Mouse (Mus musculus) MEL (cell line): Measurements from ENCODE around the gene Gucy2e. TPM values are rescaled to one million over a fixed set of nuclear protein-coding genes. Genes with fewer than 3 reads are reported as not detected.
A peak's percentile ranks its signal among the peaks of the same experiment; 100 is the strongest.

Experiments
- DNase-seq: peaks from one replicate; pipeline ENCODE4 v3.0.0; 2011; ENCODE audit warnings: low read depth, low spot score
- H3K27ac ChIP-seq: 2 replicates; pipeline ENCODE4 v1.5.1; 2012; ENCODE audit warnings: low read depth, mild to moderate bottlenecking, control low read depth, low read length, moderate library complexity; ENCODE audit not compliant: control insufficient read depth
- H3K27me3 ChIP-seq, 2 experiments: fragments of 150-350 bp in 1 of 2; sonication (generic) in 1 of 2; 2 replicates each; pipeline ENCODE4 v1.6.1; 2012; ENCODE audit warnings: low read length in 2 of 2, mild to moderate bottlenecking in 2 of 2, improper control_type of control experiment in 1 of 2, moderate library complexity in 1 of 2; ENCODE audit not compliant: insufficient read depth in 2 of 2, control insufficient read depth in 1 of 2
- H3K36me3 ChIP-seq, 2 experiments: 2 replicates each; pipeline ENCODE4 v1.6.1; 2012 to 2014; ENCODE audit warnings: low read length in 2 of 2, improper control_type of control experiment in 1 of 2, inconsistent platforms in 1 of 2, mild to moderate bottlenecking in 1 of 2; ENCODE audit not compliant: insufficient read depth in 2 of 2, control insufficient read depth in 1 of 2
- H3K4me1 ChIP-seq, 2 experiments: fragments of 150-350 bp in 1 of 2; sonication (generic) in 1 of 2; 2 replicates each; pipeline ENCODE4 v1.6.1; 2012; ENCODE audit warnings: low read length in 2 of 2, improper control_type of control experiment in 1 of 2, mild to moderate bottlenecking in 1 of 2; ENCODE audit not compliant: insufficient read depth in 2 of 2, control insufficient read depth in 1 of 2
- H3K4me3 ChIP-seq, 2 experiments: fragments of 150-350 bp in 1 of 2; sonication (generic) in 1 of 2; 2 replicates each; pipeline ENCODE4 v1.5.1; 2012; ENCODE audit warnings: low read depth in 2 of 2, low read length in 2 of 2, mild to moderate bottlenecking in 2 of 2, moderate library complexity in 2 of 2, control low read depth in 1 of 2, improper control_type of control experiment in 1 of 2; ENCODE audit not compliant: control insufficient read depth in 1 of 2, insufficient read depth in 1 of 2
- H3K79me2 ChIP-seq: 2 replicates; pipeline ENCODE4 v1.6.1; 2012; ENCODE audit warnings: mild to moderate bottlenecking, low read length, moderate library complexity; ENCODE audit not compliant: control insufficient read depth, poor library complexity, insufficient read depth
- H3K9ac ChIP-seq: 2 replicates; pipeline ENCODE4 v1.6.1; 2012; ENCODE audit warnings: low read depth, mild to moderate bottlenecking, control low read depth, low read length, moderate library complexity; ENCODE audit not compliant: control insufficient read depth, poor library complexity, severe bottlenecking
- H3K9me3 ChIP-seq: fragments of 150-350 bp; sonication (generic); replicated peaks from 2 replicates; pipeline ENCODE4 v1.6.1; 2012; ENCODE audit warnings: mild to moderate bottlenecking, low read length, improper control_type of control experiment, moderate library complexity; ENCODE audit not compliant: insufficient read depth
- CHD1 ChIP-seq: IDR thresholded peaks from 2 replicates; pipeline ENCODE4 v1.6.1; 2012; ENCODE audit warnings: low read depth, mild to moderate bottlenecking, inconsistent platforms, low read length, improper control_type of control experiment
- CHD2 ChIP-seq: IDR thresholded peaks from 2 replicates; pipeline ENCODE4 v1.6.1; 2011; ENCODE audit warnings: low read length, improper control_type of control experiment
- CTCF ChIP-seq, 3 experiments: IDR thresholded peaks in 2 of 3; conservative IDR thresholded peaks in 1 of 3; 2 replicates each; pipeline ENCODE4 v1.5.1; 2011 to 2012; ENCODE audit warnings: low read length in 3 of 3, low read depth in 2 of 3, mild to moderate bottlenecking in 2 of 3, improper control_type of control experiment in 1 of 3, inconsistent platforms in 1 of 3, mixed read lengths in 1 of 3, moderate library complexity in 1 of 3; ENCODE audit not compliant: control insufficient read depth in 1 of 3, insufficient read depth in 1 of 3, poor library complexity in 1 of 3, severe bottlenecking in 1 of 3
- E2F4 ChIP-seq: IDR thresholded peaks from 2 replicates; pipeline ENCODE4 v1.6.1; 2011; ENCODE audit warnings: low read depth, low read length, improper control_type of control experiment, borderline replicate concordance
- ELF1 ChIP-seq: IDR thresholded peaks from 2 replicates; pipeline ENCODE4 v1.6.1; 2014; ENCODE audit warnings: low read depth, mild to moderate bottlenecking, inconsistent platforms, low read length, improper control_type of control experiment, moderate library complexity
- EP300 ChIP-seq, 2 experiments: IDR thresholded peaks; 2 replicates each; pipeline ENCODE4 v1.6.1; 2011; ENCODE audit warnings: improper control_type of control experiment in 2 of 2, low read length in 2 of 2, low read depth in 1 of 2, mild to moderate bottlenecking in 1 of 2
- GABPA ChIP-seq: IDR thresholded peaks from 2 replicates; pipeline ENCODE4 v1.6.1; 2012; ENCODE audit warnings: low read depth, mild to moderate bottlenecking, inconsistent platforms, low read length, improper control_type of control experiment, moderate library complexity
- GATA1 ChIP-seq: IDR thresholded peaks from 2 replicates; pipeline ENCODE4 v1.6.1; 2011; ENCODE audit warnings: low read depth, low read length, improper control_type of control experiment
- HCFC1 ChIP-seq: IDR thresholded peaks from 2 replicates; pipeline ENCODE4 v1.6.1; 2012; ENCODE audit warnings: low read depth, mild to moderate bottlenecking, inconsistent platforms, low read length, improper control_type of control experiment, moderate library complexity
- JUND ChIP-seq: IDR thresholded peaks from 2 replicates; pipeline ENCODE4 v1.6.1; 2011; ENCODE audit warnings: low read depth, mild to moderate bottlenecking, improper control_type of control experiment, low read length
- MAX ChIP-seq: IDR thresholded peaks from 2 replicates; pipeline ENCODE4 v1.6.1; 2011; ENCODE audit warnings: low read length, improper control_type of control experiment
- MXI1 ChIP-seq: IDR thresholded peaks from 2 replicates; pipeline ENCODE4 v1.6.1; 2011; ENCODE audit warnings: mild to moderate bottlenecking, low read depth, low read length, improper control_type of control experiment
- MYB ChIP-seq: IDR thresholded peaks from 2 replicates; pipeline ENCODE4 v1.6.1; 2011; ENCODE audit warnings: mild to moderate bottlenecking, low read depth, low read length, improper control_type of control experiment
- MYC ChIP-seq: IDR thresholded peaks from 2 replicates; pipeline ENCODE4 v1.6.1; 2011; ENCODE audit warnings: low read depth, mild to moderate bottlenecking, low read length, improper control_type of control experiment, moderate library complexity
- NELFE ChIP-seq: IDR thresholded peaks from 2 replicates; pipeline ENCODE4 v1.6.1; 2011; ENCODE audit warnings: low read depth, low read length, improper control_type of control experiment
- POLR2AphosphoS2 ChIP-seq: IDR thresholded peaks from 2 replicates; pipeline ENCODE4 v1.6.1; 2011; ENCODE audit warnings: low read length, improper control_type of control experiment
- POLR2AphosphoS5 ChIP-seq: IDR thresholded peaks from 2 replicates; pipeline ENCODE4 v1.6.1; 2012; ENCODE audit warnings: low read depth, borderline replicate concordance, mild to moderate bottlenecking, inconsistent platforms, low read length, moderate library complexity, mixed read lengths
- RCOR1 ChIP-seq: IDR thresholded peaks from 2 replicates; pipeline ENCODE4 v1.6.1; 2012; ENCODE audit warnings: low read depth, mild to moderate bottlenecking, inconsistent platforms, low read length, improper control_type of control experiment
- SMC3 ChIP-seq: IDR thresholded peaks from 2 replicates; pipeline ENCODE4 v1.6.1; 2011; ENCODE audit warnings: low read depth, low read length, improper control_type of control experiment
- TBP ChIP-seq: IDR thresholded peaks from 2 replicates; pipeline ENCODE4 v1.8.0; 2011; ENCODE audit warnings: low read depth, low read length, improper control_type of control experiment
- TCF12 ChIP-seq: IDR thresholded peaks from 2 replicates; pipeline ENCODE4 v1.6.1; 2014; ENCODE audit warnings: low read depth, mild to moderate bottlenecking, inconsistent platforms, low read length, improper control_type of control experiment, moderate library complexity
- USF1 ChIP-seq: IDR thresholded peaks from 2 replicates; pipeline ENCODE4 v1.6.1; 2014; ENCODE audit warnings: low read depth, mild to moderate bottlenecking, inconsistent platforms, low read length, improper control_type of control experiment, moderate library complexity
- USF2 ChIP-seq, 2 experiments: IDR thresholded peaks; 2 replicates each; pipeline ENCODE4 v1.6.1; 2011 to 2012; ENCODE audit warnings: improper control_type of control experiment in 2 of 2, low read length in 2 of 2, borderline replicate concordance in 1 of 2, inconsistent platforms in 1 of 2, low read depth in 1 of 2, mild to moderate bottlenecking in 1 of 2; ENCODE audit not compliant: insufficient read depth in 1 of 2
- polyA plus RNA-seq, 2 experiments: library from polyadenylated mRNA; stranded (reverse) in 1 of 2; unstranded in 1 of 2; fragments of >175 nt in 1 of 2; fragments of >200 nt in 1 of 2; gene quantifications; 2 replicates each; pipeline versions ENCODE4 v1.2.1 to v1.2.4; 2012; ENCODE audit warnings: low replicate concordance in 2 of 2, low read depth in 1 of 2; ENCODE audit not compliant: insufficient read length in 2 of 2, insufficient read depth in 1 of 2, missing spikeins in 1 of 2
- total RNA-seq: library from RNA; depleted of rRNA; stranded (reverse); fragments of 300-350 nt; gene quantifications from 2 replicates; pipeline ENCODE4 v1.2.3, GENCODE M21; 2012

Gene Gucy2e
- total and polyA plus RNA-seq, 3 experiments: not detected

DNA sequence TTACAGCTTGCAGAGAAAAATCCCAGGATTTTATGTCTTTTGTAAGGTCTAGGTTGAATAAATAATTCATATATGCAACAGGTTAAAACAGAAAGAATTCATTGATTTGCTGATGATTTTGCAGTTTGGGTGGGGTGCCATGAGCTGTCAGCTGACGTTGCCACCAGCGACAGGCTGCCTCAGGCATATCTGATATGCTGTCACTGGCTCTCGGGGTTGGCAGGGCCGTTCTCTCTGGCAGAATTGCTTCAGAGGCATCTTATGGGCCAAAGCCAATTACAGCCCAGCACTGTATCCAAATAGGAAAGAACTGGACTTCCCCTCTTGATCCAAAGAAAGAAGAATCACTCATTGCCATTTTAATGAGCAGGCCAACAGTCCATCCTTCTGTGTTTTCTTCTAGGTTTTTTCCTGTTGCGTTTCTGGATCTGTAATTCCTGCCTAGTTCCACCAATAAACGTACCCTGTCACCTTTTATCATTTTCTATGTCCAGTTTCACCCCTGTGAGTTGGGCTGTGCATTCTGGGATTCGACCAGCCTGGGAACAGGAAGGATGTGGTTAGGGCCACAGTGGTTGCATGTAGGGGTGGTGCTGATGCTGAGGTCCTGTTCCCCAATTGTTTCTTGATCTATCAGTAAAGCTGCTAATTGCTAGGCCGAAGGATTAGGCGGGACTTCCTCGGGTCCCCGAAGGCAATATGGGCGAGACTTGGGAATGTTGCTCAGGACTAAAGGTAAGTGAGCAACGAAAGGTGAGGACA lies 34.2 kb downstream of the Gucy2e start:
- Histone ChIP-seq H3K9me3 (no peaks in the 10 kb centered on the region), H3K27me3 (peaks cover 26 to 31% of the 10 kb centered on the region in 2 experiments), H3K4me3 (no peak overlapping the region), H3K4me1 (no peaks in the 10 kb centered on the region), H3K79me2 (no peaks in the 10 kb centered on the region), H3K27ac (no peak overlapping the region), H3K9ac (no peak overlapping the region), H3K36me3 (no peaks in the 10 kb centered on the region)
- no peak for DNase-seq
- TF ChIP-seq MXI1 (no peak), CHD2 (no peak), GATA1 (no peak), TBP (no peak), POLR2AphosphoS2 (no peak), MYB (no peak), HCFC1 (no peak), NELFE (no peak), ELF1 (no peak), TCF12 (no peak), CTCF (IDR thresholded peaks at IDR 0.05 in 2 of 3, conservative IDR thresholded peaks at IDR 0.05 in 1 of 3; ENCODE audit: control insufficient read depth in 1 of 3, insufficient read depth in 1 of 3, low read depth in 2 of 3, low read length in 3 of 3, poor library complexity in 1 of 3, severe bottlenecking in 1 of 3) (no peak), EP300 (IDR thresholded peaks at IDR 0.05; ENCODE audit: low read depth in 1 of 2, low read length in 2 of 2) (no peak), GABPA (no peak), SMC3 (no peak), MYC (no peak), CHD1 (no peak), E2F4 (no peak), JUND (no peak), RCOR1 (no peak)

- TF ChIP-seq GATA1 (0 out of 2 replicates have a peak, but pooled peaks have one; percentile 43), USF2 (IDR thresholded peaks at IDR 0.05; ENCODE audit: borderline replicate concordance in 1 of 2, insufficient read depth in 1 of 2, low read depth in 1 of 2, low read length in 2 of 2) (no peak), TCF12 (0 out of 2 replicates have a peak, but pooled peaks have one; percentile 11), USF1 (no peak), EP300 (IDR thresholded peaks at IDR 0.05; ENCODE audit: low read depth in 1 of 2, low read length in 2 of 2) (no peak), E2F4 (no peak), CHD1 (no peak), POLR2AphosphoS5 (no peak), MAX (no peak)
- H3K79me2 ChIP-seq: no peaks in the 10 kb centered on the region
- no peak overlapping the region for H3K4me3 ChIP-seq
- peaks cover 23 to 28% of the 10 kb centered on the region in 2 experiments for H3K27me3 ChIP-seq
- H3K4me1 ChIP-seq: no peaks in the 10 kb centered on the region
- no peaks in the 10 kb centered on the region for H3K9me3 ChIP-seq
- H3K36me3 ChIP-seq: no peaks in the 10 kb centered on the region
- no peak overlapping the region for H3K27ac ChIP-seq
- peak; percentile 13 for DNase-seq
- no peak overlapping the region for H3K9ac ChIP-seq
Observed at GRCm38 (mm10) chr11:69200231-69200630, 36.6 kb downstream of the Gucy2e start.
